Mouse (Mus musculus) naive thymus-derived CD4-positive, alpha-beta T cell, adult 2 months (primary cell): Measurements from ENCODE around the gene Sec13.
"Not testable (repeated sequence)": the region's sequence is repeated elsewhere in the genome, so short reads cannot be mapped to it uniquely, and the experiment has no call there.

Experiments used
- DNase-seq: peaks from one replicate; pipeline ENCODE4 v3.0.0-alpha.2; 2011; ENCODE audit warnings: low read depth

Sec13 gene

DNA sequence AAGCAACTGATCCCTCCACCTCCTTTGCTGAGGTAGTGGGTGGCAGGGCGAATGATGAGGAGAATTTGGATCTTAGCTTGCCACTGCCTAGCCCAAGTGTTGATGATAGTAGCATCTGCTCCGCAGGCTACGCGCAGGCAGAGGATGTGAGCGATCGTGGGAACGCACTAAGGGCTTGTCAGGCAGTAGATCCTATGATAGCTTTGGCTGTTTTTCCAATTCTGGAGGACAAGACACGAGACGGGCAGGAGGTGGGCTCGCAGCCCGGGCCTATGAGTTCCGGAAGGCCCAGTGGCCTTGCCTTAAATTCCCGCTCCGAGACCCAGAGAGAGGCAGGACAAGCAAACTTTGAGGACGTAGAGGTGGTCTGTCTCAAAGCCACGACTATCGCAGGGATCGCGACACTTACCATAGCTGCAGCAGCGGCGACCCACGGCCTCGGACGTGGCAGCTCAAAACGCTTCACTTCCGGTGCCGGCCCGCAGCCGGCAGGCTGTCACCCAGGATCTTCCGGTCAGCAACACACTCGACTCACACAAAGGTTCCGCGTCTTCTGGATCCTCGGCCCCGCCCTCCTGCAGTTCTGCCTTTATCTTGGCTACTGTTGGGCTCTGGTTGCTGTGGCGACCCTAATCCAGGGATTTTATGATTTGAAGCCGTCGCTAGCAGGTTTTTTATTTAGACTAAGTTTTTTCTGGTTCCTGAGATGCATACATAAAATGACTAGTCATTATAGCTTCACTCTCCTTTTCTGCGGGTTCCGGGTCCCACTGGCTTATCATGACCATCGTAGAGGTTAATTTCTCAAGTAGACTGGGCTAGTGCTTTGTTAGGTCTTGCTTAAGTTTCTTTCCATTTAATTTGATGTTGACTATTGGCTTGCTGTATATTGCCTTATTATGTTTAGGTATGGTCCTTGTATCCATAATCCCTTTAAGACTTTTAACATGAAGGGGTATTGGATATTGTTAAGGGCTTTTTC lies at the start of gene Sec13:
TSS of gene Sec13 (minus strand) at position 508 of the 982 bp plus-strand sequence.
- peak; percentile 92 for DNase-seq

DNA sequence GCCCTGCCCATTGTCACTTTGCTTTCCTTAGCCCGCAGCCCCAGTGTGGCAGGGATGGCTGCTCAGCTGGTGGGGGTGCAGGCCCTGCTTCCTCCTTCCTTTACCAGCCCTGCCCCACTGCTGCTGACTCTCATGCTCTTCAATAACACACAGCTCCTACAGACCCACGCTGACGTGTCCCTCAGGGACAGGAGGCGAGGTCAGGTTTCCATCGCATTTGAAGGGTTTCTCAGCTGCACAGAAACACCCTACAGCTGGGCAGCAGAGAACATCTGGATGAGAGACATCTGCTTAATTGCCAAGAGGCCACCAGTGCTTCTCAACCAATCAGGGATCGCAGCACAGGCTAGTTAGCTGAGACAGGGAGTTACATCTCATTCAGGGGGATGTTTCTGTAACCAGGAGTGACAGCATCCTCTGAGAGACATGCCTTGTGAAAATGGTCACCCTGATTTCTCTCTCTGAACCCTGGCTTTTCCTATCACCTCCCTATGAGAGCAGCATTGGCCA lies 47.0 kb upstream of the Sec13 start:
- DNase-seq, result no peak

- peak; percentile 8 for DNase-seq
These were observed 45.1 kb upstream of the Sec13 start for GRCm38 (mm10) chr6:113785658-113786057.

- no peak for DNase-seq
These were observed 37.7 kb upstream of the Sec13 start for GRCm38 (mm10) chr6:113778229-113778753.

- no peak for DNase-seq
These were observed 28.3 kb upstream of the Sec13 start for GRCm38 (mm10) chr6:113768804-113769203.

DNA sequence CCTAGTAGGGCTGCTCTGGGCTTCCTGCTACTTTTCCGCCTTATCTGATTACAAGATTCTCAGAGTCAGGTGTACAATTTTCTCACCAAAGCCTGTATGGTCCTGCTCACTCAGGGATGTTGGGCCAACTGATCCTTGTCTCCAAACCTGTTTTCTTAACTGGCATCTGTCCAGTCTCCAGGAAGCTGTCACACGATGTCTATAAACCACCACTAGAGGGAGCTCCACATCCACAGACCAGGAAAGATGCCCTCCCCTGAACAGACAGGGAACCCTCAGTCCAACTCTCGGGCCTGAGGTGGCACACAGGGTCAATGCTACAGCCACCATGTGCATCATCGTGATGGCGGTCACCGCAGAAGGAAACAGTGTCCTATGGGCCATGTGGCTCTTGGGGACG lies 21.1 kb upstream of the Sec13 start:
- DNase-seq, result peak; percentile 75

DNA sequence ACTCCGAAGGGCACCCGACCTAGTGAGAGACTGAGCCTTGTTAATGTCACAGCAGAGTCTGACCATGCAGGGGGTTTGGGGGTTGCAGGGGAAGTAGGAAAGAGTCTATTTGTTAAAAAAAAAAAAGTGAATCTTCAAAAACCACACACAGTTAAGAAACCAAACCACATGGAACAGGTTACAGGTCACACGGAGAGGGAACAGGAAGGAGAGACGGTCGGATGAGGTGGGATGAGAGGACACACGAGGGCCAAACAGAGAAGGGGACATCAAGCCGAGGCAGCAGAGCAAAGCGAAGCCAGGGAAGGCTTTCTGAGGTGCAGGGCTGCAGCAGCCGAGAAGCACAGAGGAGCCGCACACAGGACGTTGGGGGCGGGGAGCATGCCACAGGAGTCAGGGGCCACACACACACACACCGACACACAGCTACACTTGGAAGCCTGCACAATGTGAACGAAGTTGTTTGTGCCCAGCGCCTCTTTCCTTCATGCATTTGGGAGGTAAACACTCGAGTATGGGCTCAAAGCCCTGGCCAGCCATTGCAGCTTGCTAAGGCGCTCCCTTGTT lies 8.7 kb upstream of the Sec13 start:
- peak; percentile 43 for DNase-seq

DNA sequence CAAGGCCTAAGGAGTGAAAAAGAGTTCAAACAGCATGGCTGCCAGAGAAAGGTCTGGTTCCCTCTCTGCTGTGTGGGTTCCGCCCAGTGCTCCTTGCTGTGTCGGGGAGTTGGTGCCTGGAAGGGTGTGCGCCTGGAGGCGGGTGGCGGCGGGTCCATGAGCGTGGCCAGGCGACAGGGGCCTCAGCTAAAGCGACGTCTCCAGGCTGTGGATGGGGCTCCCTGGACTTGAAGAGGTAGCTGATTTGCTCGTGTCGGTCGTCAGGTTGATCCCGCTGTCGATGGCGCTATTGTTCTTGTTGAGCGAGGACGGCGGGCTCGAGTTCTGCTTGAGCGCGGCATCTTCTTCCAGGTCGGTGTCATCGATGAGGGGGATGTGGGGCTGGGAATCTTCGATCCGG lies 7.8 kb upstream of the Sec13 start:
- peak; percentile 27 for DNase-seq

GRCm38 (mm10) chr6:113747284-113747683 lies 6.7 kb upstream of the Sec13 start:
- no peak for DNase-seq

DNA sequence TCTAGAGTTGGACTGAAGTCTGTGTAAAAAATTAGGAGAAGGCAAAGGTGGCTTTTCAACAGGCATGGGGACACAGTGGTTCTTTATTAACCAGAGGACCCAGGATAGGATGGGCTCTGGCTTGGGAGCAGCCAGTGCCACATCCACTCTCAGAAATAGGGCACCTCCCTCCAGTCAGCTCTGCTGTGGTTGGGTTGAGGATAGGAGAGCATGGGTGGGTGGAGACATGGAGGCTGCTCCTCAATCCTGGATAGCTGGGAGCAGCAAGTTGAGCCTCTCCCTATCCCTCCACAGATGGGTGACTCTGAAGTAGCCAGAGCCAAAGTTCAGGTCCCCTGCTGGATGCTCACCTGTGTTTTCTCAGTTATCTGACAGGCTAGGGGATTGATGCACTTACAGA lies 4.6 kb upstream of the Sec13 start:
- DNase-seq, result no peak

DNA sequence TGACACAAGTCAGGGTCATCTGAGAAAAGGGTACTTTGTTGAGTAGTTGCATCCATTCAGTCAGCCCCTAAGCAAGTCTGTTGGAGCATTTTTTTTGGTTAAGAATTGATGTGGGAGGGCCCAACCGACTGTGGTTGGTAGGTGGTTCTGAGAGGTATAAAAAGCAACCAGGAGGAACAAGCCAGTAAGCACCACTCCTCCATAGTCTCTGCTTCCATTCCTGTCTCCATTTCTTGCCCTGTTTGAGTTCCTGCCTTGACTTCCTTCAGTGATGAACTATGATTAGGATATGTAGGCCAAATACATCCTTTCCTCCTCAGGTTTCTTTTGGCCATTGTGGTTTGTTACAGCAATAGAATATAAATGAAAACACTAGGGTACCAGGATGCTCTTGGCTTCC lies 2.6 kb upstream of the Sec13 start:
- DNase-seq, result no peak

- DNase-seq, result no peak
These were observed 1.8 kb upstream of the Sec13 start for GRCm38 (mm10) chr6:113742321-113742720.

- DNase-seq, result no peak
These were observed 882 bp upstream of the Sec13 start for GRCm38 (mm10) chr6:113741425-113741824.

DNA sequence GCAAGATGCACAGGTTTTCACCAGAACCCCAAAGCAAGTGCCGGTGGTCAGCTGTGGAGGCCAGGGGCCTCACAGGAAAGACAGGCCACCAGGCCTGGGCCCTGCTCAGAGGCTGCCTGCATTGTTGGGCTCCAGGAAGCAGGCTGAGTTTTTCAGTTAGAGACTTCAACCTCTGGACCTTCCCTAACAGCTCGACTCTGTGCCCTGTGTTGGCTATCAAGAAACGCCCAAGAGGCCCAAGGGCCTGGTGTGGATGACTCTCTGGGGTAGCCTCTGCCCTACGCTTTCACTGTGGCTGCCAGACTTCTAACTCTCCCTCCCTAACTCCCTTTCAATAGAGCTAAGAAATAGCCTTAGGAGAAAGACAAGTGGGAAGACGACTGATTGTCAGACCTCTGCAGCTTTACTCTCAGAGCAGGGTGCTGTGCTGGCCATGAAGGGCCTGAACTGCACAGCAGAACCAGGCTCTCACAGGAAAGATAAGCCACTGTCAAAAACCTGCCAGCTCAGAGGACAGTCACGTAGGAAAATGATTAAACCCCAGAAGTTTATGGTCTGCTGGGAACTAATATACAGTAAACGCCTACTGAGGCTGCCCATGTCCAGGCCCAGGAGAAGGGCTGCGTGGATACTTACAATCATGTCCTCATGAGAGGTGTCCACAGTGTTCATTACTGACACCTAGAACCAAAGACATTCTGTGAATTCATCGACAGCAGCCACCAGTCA lies 3.1 kb downstream of the Sec13 start:
- DNase-seq, result no peak

DNA sequence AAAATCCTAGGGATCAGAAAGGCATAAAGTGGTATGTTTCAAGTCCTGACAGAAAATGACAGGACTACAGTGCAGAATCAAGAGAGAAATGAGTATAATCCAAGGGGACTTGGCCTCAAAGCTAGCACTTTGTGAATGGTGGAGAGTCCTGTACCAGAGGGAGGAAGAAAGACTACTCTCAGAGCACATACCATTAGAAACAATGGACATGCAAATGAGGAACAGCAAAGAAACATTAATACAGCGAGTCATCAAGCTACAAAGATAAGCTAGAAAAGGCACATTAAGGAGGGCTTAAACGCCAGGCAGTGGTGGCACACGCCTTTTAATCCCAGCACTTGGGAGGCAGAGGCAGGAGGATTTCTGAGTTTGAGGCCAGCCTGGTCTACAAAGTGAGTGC lies 9.2 kb downstream of the Sec13 start:
- DNase-seq, result no peak

DNA sequence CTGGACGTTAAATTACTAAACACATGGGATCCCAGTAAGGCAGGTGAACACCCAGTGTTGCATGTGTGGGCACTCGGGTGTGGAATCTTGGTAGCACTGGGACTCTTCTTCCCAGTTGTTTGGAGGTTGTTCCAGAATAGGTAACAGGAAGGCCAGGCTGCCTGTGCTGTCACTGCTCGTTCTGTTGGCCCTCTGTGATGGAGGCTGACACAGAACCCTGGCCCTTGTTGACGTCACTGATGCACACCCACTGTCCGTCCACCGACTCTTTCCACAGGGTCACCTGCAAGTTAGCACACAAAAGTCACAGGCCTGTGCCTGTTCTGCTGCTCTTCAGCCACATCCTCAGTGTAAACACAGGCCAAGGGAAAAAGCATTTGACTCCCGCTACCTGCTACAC lies 12.4 kb downstream of the Sec13 start:
- DNase-seq, result no peak

DNA sequence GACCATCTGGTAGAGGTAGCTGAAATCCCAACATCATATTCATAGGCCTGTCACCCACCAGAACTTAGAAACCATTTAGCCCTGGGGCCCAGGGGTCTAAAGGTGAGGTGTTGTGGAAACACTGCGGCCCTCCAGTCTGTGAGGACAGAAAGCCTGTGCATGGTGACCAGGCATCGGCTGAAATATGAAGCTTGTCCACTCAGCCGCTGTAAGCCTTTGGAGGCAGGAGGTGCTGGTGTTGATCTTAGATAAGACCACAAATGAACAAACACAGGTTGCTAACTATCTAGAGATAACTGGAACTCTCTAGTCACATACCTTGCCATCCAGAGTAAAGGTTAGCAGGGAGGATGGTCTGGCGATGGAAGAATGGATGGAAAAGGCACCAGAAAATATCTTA lies 19.5 kb downstream of the Sec13 start:
- DNase-seq, result no peak

GRCm38 (mm10) chr6:113719878-113720277 lies 20.7 kb downstream of the Sec13 start, which contains the start of gene Ghrl:
TSS of gene Ghrl (minus strand) at chr6:113719880.
- no peak for DNase-seq

DNA sequence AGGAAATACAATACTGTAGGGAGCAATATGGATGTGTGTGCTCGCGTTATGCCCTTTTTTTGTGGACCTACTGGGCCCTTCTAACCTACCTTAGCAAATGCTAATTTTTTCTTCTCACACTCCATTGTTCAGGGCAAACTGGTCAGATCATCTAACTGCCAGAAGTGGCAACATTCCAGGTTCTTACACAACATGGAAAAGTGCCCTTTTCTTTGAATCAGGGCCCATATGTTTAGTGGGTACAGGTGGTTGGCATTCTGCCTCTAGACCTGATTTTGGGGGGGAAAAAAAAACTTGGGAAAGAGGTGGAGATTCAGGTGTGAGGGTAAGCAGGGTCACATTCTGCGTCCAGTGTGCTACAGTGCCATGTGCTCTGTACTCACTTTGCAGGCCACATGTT lies 23.0 kb downstream of the Sec13 start:
- DNase-seq, result no peak

- DNase-seq, result no peak
These were observed 25.7 kb downstream of the Sec13 start for GRCm38 (mm10) chr6:113714797-113715196.

GRCm38 (mm10) chr6:113714276-113714675 lies 26.3 kb downstream of the Sec13 start:
- DNase-seq, result no peak

GRCm38 (mm10) chr6:113713389-113713788 lies 27.2 kb downstream of the Sec13 start:
- DNase-seq, result not testable (repeated sequence)
